Mouse (Mus musculus) A20 (cell line): ENCODE results near the gene Pip4k2c.
"Not testable (repeated sequence)": the region's sequence is repeated elsewhere in the genome, so short reads cannot be mapped to it uniquely, and the experiment has no call there.

Experiments used
- DNase-seq: peaks from one replicate; pipeline ENCODE4 v3.0.0-alpha.2; 2011; ENCODE audit warnings: low read depth, low spot score

The Pip4k2c gene

GRCm38 (mm10) chr10:127209928-127210570, 1.3 kb downstream of the Pip4k2c start:
- DNase-seq = no peak

GRCm38 (mm10) chr10:127208921-127209320, 2.5 kb downstream of the Pip4k2c start:
- no peak for DNase-seq

- no peak for DNase-seq
Observed at GRCm38 (mm10) chr10:127205373-127205772, 6.0 kb downstream of the Pip4k2c start.

- DNase-seq = no peak
Observed at GRCm38 (mm10) chr10:127204589-127204988, 6.8 kb downstream of the Pip4k2c start.

- DNase-seq = no peak
Observed at GRCm38 (mm10) chr10:127203106-127203505, 8.3 kb downstream of the Pip4k2c start.

- DNase-seq = no peak
Observed at GRCm38 (mm10) chr10:127200279-127200678, 11.1 kb downstream of the Pip4k2c start.

- no peak for DNase-seq
Observed at GRCm38 (mm10) chr10:127199474-127199873, 11.9 kb downstream of the Pip4k2c start.

GRCm38 (mm10) chr10:127199068-127199467, 12.3 kb downstream of the Pip4k2c start:
- DNase-seq = no peak

- no peak for DNase-seq
Observed at GRCm38 (mm10) chr10:127198492-127198891, 12.9 kb downstream of the Pip4k2c start.

- DNase-seq = no peak
Observed at GRCm38 (mm10) chr10:127197505-127198110, 13.8 kb downstream of the Pip4k2c start.

GRCm38 (mm10) chr10:127197104-127197503, 14.3 kb downstream of the Pip4k2c start:
- DNase-seq = no peak

GRCm38 (mm10) chr10:127196392-127196791, 15.0 kb downstream of the Pip4k2c start:
- DNase-seq = no peak

- peak; percentile 59 for DNase-seq
Observed at GRCm38 (mm10) chr10:127195328-127196129, 15.9 kb downstream of the Pip4k2c start, which contains the start of gene Dtx3. Gene Dtx3, minus strand, starts transcription at chr10:127195728.

GRCm38 (mm10) chr10:127194428-127195327, 16.7 kb downstream of the Pip4k2c start:
- DNase-seq = peak; percentile 32

GRCm38 (mm10) chr10:127193011-127193410, 18.4 kb downstream of the Pip4k2c start:
- no peak for DNase-seq

- DNase-seq = not testable (repeated sequence)
Observed at GRCm38 (mm10) chr10:127192057-127192328, 19.4 kb downstream of the Pip4k2c start.

- no peak for DNase-seq
Observed at GRCm38 (mm10) chr10:127191191-127192056, 20.0 kb downstream of the Pip4k2c start.

GRCm38 (mm10) chr10:127190398-127191190, 20.8 kb downstream of the Pip4k2c start:
- no peak for DNase-seq

GRCm38 (mm10) chr10:127189651-127190381, 21.6 kb downstream of the Pip4k2c start, which contains the start of gene Arhgef25:
Gene Arhgef25, minus strand, starts transcription at chr10:127190083.
- DNase-seq = no peak
